Mouse (Mus musculus): ENCODE results near the gene Tuba8. TPM values are rescaled to one million over a fixed set of nuclear protein-coding genes. Genes with fewer than 3 reads are reported as not detected.

Tuba8 gene
- 0.40 and 0.54 TPM in 2 replicates for polyA plus RNA-seq (2016; fragmentation: Nextera tagmentation; extraction: Ambion mirVana)

DNA sequence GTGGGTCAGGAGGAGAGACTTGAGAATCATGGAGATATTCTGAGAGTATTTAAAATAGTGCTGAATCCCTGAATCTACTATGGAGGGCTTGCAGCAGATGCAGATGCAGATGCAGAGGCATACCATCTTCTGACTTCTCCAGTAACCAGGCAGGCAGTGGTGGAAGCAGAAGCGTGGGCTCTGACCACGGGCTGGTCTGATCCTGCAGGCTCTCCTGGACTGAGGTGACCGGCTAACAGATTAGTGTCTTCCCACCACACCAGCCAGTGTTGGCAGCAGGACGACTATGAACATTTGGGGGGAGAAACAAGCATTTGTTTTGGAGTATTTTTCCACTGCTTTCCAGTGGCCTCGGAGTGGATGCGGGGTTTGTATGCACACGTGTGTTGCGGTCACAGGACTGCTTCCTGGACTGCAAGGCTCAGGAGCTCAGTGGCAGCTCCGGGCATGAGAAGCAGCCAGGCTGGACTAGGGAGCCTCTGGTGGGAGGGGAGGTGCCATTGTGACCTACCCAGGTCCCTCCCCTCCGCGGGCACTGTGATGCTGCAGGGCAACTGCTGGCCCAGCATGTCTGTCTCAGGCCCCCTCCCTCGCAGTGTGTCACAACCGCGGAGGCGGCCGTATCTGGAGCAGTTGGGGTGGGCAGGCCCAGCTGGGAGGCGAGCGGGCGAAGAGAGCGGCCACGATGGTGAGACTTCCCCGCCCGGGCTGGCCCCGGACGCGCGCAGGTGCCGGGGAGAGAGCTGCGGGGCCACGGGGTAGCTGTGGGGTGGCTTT is at the start of gene Tuba8:
Tuba8 (plus strand) TSS at position 548 of the 777 bp plus-strand sequence.
- Histone ChIP-seq H3K9me3 (no peaks in the 10 kb centered on the region), H3K27me3 (ENCODE audit: poor library complexity, severe bottlenecking) (peaks cover 44% of the 10 kb centered on the region), H3K27ac (no peak within 1 kb of the TSS), H3K4me1 (peaks cover 20% of the 10 kb centered on the region), H3K4me3 (peak within 1 kb of the TSS; percentile 62), H3K36me3 (replicated peaks) (no peaks in the 10 kb centered on the region)
- peak; percentile 43 for DNase-seq (ENCODE audit: extremely low spot score, low spot score)
- 6% methylated on average over 30 of the region's 30 CpGs for WGBS

DNA sequence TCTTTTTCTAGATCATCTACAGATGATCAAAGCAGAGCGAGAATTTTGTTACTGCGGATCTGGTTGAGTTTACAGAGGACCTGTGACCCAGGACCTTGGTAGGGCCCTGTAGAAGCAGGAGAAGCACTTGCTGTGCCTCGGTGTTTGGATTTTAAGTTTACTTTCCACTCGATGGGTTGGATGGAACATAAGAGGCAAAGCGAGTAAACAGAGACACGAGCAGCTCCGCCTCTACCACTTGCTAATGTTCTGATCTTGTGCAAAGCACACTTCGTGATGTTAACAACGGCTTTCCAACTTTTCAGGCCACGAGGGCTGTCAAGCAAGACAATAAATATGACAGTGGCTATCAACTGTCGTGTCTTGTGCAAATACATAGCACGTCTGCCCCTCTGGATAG is 47.9 kb upstream of the Tuba8 start:
- no peak for DNase-seq (ENCODE audit: extremely low spot score, low spot score)
- H3K4me3 ChIP-seq: no peak overlapping the region
- no peak overlapping the region for H3K27ac ChIP-seq
- H3K9me3 ChIP-seq: no peaks in the 10 kb centered on the region
- no peaks in the 10 kb centered on the region for H3K27me3 ChIP-seq (ENCODE audit: poor library complexity, severe bottlenecking)
- peaks cover 15% of the 10 kb centered on the region for H3K4me1 ChIP-seq
- no peaks in the 10 kb centered on the region for H3K36me3 ChIP-seq (replicated peaks)
- 92% methylated on average over 12 of the region's 12 CpGs for WGBS

DNA sequence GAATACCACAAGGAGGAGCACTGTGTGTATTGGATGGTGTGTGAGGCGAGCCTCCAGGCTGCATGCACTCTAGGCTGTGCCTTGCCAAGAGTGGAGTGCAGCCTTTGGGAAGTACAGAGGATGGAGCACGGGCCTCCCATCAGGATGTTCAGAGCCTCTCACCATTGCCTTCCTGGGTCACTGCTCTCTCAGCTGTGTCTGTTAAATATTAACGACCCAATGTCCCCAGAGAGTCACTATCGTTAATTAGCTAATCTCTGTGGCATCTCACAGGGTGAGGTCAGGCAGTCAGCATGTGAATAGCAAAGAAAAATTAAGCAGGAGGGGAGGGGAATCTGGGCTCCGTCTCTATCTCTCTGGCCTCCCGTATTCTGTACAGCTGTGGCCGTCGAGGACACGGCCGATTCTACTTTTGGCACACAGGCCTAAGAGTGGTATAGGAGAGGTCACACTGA is 44.4 kb upstream of the Tuba8 start:
- H3K27me3 ChIP-seq (ENCODE audit: poor library complexity, severe bottlenecking): no peaks in the 10 kb centered on the region
- H3K36me3 ChIP-seq (replicated peaks): no peaks in the 10 kb centered on the region
- 58% methylated on average over 10 of the region's 10 CpGs for WGBS
- H3K27ac ChIP-seq: peak overlapping the region; percentile 58
- H3K4me1 ChIP-seq: peaks cover 21% of the 10 kb centered on the region
- no peak overlapping the region for H3K4me3 ChIP-seq
- no peak for DNase-seq (ENCODE audit: extremely low spot score, low spot score)
- no peaks in the 10 kb centered on the region for H3K9me3 ChIP-seq

DNA sequence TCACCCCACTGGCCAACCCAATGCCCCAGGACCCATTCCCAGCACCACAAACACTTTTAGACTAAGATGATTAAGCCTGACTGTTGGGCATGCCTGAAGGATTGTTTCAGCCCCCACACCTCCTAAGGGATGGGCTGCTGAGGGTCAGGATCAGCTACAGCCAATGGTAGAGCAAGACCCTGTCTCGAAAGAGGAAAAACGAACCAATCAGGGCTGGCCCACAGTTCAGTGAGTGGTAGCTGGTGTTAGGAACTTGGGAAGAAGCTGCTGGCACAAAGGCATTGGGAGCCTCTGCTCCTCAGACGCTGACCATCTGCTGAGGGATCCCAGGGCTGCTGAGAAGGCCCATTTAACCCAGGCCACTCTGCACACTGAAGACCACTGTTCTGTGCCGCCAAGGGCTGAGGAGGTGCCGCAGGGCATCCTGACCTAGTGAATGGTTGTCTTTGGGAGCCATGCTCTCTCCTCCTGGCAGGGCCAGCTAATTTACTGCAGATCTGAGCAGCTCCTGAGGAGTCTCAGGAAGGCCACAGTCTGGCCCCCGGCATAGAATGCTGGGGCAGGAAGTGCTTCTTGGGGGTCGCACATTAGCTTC is 43.0 kb upstream of the Tuba8 start:
- H3K4me3 ChIP-seq: no peak overlapping the region
- H3K9me3 ChIP-seq: no peaks in the 10 kb centered on the region
- 66% methylated on average over 7 of the region's 7 CpGs for WGBS
- peak overlapping the region; percentile 61 for H3K27ac ChIP-seq
- DNase-seq (ENCODE audit: extremely low spot score, low spot score): no peak
- H3K4me1 ChIP-seq: peaks cover 21% of the 10 kb centered on the region
- H3K36me3 ChIP-seq (replicated peaks): no peaks in the 10 kb centered on the region
- H3K27me3 ChIP-seq (ENCODE audit: poor library complexity, severe bottlenecking): no peaks in the 10 kb centered on the region

DNA sequence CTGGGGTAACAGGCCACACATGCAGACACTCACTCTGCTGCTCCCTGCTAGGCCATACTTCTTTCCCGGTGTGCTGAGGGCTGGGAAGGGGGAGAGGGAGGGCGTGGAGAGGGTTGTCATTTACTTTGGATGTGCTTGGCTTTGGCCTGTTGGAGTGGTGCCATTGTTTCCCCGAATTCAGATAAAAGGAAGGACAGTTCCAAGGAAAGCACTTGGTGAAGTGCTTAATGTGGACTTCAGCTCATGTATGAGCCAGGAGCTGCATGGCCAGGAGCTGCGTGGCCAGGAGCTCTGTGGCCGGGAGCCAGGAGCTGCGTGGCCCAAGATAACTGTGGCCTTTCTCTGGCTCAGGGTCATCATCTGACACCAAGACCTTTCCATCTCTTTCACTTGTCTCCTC is 39.4 kb upstream of the Tuba8 start:
- Histone ChIP-seq H3K9me3 (no peaks in the 10 kb centered on the region), H3K27me3 (ENCODE audit: poor library complexity, severe bottlenecking) (no peaks in the 10 kb centered on the region), H3K36me3 (replicated peaks) (no peaks in the 10 kb centered on the region), H3K27ac (no peak overlapping the region), H3K4me1 (peaks cover 25% of the 10 kb centered on the region), H3K4me3 (no peak overlapping the region)
- whole genome bisulfite sequencing: 92% methylated on average over 6 of the region's 6 CpGs
- no peak for DNase-seq (ENCODE audit: extremely low spot score, low spot score)

DNA sequence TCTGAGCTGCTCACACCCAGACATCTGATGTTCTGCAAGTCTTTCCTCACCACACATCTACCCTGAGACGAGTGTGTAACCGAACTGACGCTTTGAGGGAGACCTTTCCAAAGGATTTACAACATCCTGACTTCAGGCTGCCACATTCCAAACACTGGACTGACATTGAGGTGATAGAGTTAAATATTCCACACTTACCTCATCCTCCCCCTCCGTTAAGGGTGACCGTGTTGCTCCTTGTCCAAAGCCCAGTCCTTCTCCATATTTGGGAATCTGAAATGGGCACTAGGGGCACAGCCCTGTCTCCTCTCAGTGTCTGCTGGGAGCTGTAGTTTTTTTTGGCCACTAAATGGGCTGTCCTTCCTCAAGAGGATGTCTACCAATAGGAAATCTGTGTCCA is 37.0 kb upstream of the Tuba8 start:
- 77% methylated on average over 5 of the region's 5 CpGs for WGBS
- Histone ChIP-seq H3K4me1 (peaks cover 28% of the 10 kb centered on the region), H3K4me3 (no peak overlapping the region), H3K36me3 (replicated peaks) (no peaks in the 10 kb centered on the region), H3K9me3 (no peaks in the 10 kb centered on the region), H3K27me3 (ENCODE audit: poor library complexity, severe bottlenecking) (no peaks in the 10 kb centered on the region), H3K27ac (peak overlapping the region; percentile 5; the same call in 1 of the 2 replicates)
- DNase-seq (ENCODE audit: extremely low spot score, low spot score): no peak

DNA sequence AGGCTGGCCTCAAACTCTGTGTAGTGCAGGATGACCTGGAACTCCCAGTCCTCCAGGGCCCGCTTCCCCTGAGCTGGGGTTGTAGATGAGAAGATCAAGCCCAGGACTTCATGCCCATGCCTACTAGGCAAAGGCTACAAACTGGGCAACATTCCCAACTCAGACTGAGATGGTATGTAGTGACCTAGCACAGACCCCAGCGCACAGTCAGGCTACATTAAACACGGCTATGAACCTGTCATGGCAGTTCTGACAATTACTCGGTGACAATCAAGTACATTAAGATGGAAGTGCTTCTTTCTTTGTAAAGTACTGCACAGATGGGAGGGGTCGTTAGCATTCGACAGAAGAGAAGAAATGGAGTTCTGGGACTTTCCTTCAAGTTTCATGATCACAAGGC is 35.7 kb upstream of the Tuba8 start:
- WGBS: 92% methylated on average over 6 of the region's 6 CpGs
- Histone ChIP-seq H3K27ac (no peak overlapping the region), H3K4me3 (no peak overlapping the region), H3K36me3 (replicated peaks) (no peaks in the 10 kb centered on the region), H3K4me1 (peaks cover 28% of the 10 kb centered on the region), H3K9me3 (no peaks in the 10 kb centered on the region), H3K27me3 (ENCODE audit: poor library complexity, severe bottlenecking) (no peaks in the 10 kb centered on the region)
- DNase-seq (ENCODE audit: extremely low spot score, low spot score): no peak

DNA sequence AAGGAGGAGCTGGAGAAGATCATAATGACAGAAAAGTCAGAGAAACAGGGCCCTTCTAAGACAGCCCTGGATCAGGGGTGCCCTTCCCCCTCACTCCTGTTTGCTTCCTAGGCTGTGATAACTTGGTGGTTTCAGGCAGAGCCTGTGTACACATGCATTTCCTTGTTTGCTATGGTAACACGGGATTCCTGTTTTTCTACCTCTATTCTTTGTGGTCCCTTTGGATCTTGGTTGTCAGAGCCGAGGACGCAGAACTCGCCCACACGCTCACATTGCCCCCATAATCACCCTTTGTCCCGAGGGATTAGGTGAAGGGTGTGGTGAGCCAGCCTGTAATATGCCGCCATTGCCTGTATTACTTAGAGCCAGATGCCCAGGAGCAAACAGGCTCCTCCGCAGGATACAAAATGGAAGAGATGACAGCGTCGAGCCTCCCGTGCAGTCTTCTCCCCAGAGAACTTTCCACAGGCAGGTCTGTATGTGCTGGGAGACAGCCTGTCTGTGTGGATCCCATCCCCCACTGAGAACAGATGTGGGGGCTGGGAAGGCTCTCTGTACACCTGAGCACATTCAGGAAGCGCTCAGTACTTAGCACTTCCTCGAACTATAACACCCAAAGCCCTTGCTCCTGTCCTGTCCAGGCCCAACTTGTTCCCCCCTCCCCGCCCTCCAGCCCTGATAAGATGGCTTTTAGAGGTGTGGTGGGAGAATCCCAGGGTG is 34.3 kb upstream of the Tuba8 start:
- WGBS: 58% methylated on average over 14 of the region's 14 CpGs
- peak overlapping the region; percentile 56; the same call in 1 of the 2 replicates for H3K27ac ChIP-seq
- H3K27me3 ChIP-seq (ENCODE audit: poor library complexity, severe bottlenecking): no peaks in the 10 kb centered on the region
- no peaks in the 10 kb centered on the region for H3K9me3 ChIP-seq
- H3K4me3 ChIP-seq: no peak overlapping the region
- DNase-seq (ENCODE audit: extremely low spot score, low spot score): no peak
- H3K36me3 ChIP-seq (replicated peaks): no peaks in the 10 kb centered on the region
- H3K4me1 ChIP-seq: peaks cover 28% of the 10 kb centered on the region

DNA sequence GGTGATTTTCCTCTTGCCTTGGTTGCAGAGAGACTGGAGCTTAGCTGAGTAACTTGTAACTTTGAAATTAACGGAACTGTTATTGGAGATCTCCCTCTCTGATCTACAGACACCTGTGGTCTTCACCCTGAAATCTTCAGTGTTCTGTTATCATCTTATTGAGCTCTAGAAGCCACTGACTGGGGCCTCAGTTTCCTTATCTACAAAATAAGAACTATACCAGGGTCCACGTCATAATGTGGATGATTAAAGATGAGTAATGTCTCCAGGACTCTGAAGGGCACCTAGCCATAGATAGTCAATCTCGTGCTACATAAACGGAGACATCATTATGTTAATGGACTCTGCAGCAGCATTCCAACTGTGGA is 33.8 kb upstream of the Tuba8 start:
- peak overlapping the region; percentile 56; the same call in 1 of the 2 replicates for H3K27ac ChIP-seq
- H3K9me3 ChIP-seq: no peaks in the 10 kb centered on the region
- WGBS: 80% methylated on average over 4 of the region's 4 CpGs
- H3K4me1 ChIP-seq: peaks cover 28% of the 10 kb centered on the region
- H3K27me3 ChIP-seq (ENCODE audit: poor library complexity, severe bottlenecking): no peaks in the 10 kb centered on the region
- no peak overlapping the region for H3K4me3 ChIP-seq
- no peak for DNase-seq (ENCODE audit: extremely low spot score, low spot score)
- no peaks in the 10 kb centered on the region for H3K36me3 ChIP-seq (replicated peaks)

DNA sequence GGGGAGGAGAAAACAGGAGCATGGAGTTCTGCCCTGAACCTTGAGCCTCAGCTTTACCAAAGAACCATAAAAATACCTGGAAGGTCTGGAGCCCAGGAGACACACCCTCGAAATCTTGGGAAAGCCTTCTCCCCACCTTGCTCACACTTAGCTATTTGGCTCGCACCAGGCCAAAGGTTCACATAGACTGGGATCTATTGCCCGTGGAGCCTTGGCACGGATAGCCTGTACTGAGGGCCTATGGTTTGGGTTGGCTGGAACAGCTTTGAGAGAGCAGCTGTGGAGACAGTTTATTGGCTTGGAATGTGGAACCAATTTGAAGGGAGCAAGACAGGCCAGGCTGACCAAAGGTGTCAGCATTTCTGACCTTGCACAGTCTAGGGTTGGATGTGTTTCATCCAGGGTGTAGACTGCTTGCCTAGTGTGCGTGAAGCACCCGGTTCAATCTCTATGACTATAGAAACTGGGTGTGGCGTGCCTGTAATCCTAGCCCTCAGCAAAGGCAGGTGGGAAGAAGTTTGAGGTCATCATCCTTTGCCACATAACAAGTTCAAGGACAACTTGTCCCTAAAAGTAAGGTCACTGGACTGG is 33.3 kb upstream of the Tuba8 start:
- Histone ChIP-seq H3K27me3 (ENCODE audit: poor library complexity, severe bottlenecking) (no peaks in the 10 kb centered on the region), H3K27ac (no peak overlapping the region), H3K4me3 (no peak overlapping the region), H3K9me3 (no peaks in the 10 kb centered on the region), H3K4me1 (peaks cover 28% of the 10 kb centered on the region), H3K36me3 (replicated peaks) (no peaks in the 10 kb centered on the region)
- DNase-seq (ENCODE audit: extremely low spot score, low spot score): no peak
- WGBS: 77% methylated on average over 7 of the region's 7 CpGs

DNA sequence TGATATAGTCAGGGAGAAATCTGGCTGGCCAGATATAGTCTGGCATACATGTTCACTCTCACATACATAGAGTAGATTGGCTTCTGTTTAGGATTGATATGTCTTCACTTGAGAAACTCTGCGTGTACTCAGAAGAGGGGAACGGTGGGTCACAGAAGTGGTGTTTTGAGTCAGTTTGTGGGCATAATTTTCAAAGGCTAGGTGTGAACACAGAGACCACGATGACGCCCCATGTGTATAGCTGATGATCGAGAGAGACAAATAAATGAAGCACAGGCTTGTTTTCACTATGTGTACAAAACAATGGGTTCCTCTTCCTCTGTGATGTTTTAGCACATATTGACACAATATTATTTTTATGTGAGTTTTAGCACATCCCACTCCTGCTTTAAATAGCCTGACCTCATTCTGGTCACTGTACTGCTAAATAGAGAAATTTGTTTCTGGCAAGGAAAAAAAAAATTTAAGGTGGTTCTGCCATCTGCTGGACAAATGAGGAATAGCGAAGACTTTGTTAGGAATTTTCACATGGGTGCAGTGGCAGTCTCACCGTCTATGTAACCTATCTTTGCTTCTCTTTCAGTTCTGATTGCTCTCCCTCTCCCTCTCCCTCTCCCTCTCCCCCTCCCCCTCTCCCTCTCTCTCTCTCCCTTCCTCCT is 31.7 kb upstream of the Tuba8 start:
- 63% methylated on average over 7 of the region's 7 CpGs for WGBS
- Histone ChIP-seq H3K4me1 (peaks cover 34% of the 10 kb centered on the region), H3K9me3 (no peaks in the 10 kb centered on the region), H3K27me3 (ENCODE audit: poor library complexity, severe bottlenecking) (no peaks in the 10 kb centered on the region), H3K36me3 (replicated peaks) (no peaks in the 10 kb centered on the region), H3K27ac (no peak overlapping the region), H3K4me3 (no peak overlapping the region)
- no peak for DNase-seq (ENCODE audit: extremely low spot score, low spot score)

DNA sequence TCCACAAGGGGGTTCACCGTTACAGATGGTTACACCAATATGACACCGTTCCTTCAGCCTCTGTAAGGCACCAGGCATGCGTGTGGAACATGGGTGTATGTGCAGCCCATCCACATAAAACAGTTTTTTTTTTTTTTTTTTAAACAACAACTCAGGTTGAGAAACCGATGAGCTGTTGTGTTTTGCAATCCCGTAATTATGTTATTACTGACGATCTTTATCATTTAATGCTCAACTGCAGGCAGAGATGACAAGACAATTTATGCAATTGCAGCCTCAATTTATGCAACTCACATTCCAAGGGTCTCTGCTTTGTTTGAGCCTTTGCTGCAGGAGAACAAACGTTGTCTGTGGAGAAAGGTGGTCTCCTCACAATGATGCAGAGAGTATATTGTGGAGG is 30.6 kb upstream of the Tuba8 start:
- Histone ChIP-seq H3K36me3 (replicated peaks) (no peaks in the 10 kb centered on the region), H3K9me3 (no peaks in the 10 kb centered on the region), H3K4me3 (no peak overlapping the region), H3K27ac (no peak overlapping the region), H3K27me3 (ENCODE audit: poor library complexity, severe bottlenecking) (no peaks in the 10 kb centered on the region), H3K4me1 (peaks cover 45% of the 10 kb centered on the region)
- WGBS: 80% methylated on average over 7 of the region's 7 CpGs
- no peak for DNase-seq (ENCODE audit: extremely low spot score, low spot score)
